Mouse (Mus musculus): ENCODE results near the gene D430042O09Rik.

DNA sequence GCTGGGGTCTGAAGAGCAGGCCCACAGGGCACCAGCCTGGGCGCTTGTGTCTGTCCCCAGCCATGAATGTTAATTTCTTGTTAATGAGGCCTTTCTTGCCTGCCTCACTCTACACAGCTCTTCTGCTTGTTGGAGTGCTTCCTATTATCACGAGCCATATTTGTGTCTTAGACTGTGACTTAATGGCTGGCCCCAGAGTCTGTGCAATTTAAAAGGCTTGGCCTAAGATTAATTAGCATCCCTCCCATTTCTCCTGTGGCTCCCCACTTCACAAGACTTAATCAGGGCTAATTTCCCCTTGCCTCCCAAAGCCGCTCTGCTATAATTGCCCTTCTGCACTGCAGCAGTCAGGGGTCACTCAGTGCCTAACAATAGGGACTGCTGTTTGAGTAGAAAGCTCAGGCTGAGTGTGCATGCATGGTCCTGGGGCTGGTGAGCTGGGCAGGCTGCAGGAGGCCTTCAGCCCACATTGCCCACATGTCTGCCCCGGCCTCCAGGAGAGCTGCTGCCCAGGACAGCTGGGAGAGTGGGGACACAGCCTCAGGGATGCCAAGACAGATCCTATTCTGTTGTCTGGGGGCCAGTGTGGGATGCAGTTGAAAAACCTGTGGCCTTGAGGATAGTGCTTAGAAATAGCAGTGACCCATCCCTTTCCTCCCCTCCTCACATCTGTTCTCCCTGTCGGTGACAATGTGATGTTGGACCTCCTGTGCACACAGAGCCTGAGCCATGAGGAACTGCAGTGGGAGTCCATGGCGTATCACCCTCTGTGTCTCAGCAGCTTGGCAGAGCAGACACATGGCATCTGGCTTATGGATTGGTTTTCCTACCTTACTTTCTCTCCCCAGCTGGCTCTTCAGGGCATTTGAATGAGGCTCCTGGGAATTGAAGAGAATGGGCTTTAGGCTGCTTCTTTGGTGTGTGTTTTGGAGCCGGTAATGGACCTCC is 55.5 kb downstream of the D430042O09Rik start:
- TF ChIP-seq EP300 (IDR thresholded peaks at IDR 0.05; ENCODE audit: low read length), result no peak
- no peak for TF ChIP-seq IRF4 (IDR thresholded peaks at IDR 0.05; ENCODE audit: low read depth, low read length)
- no peak for TF ChIP-seq POLR2AphosphoS2 (IDR thresholded peaks at IDR 0.05; ENCODE audit: low read depth, low read length)
- no peak for TF ChIP-seq RAD21 (IDR thresholded peaks at IDR 0.05; ENCODE audit: low read depth, low read length)
- no peak for TF ChIP-seq MEF2A (IDR thresholded peaks at IDR 0.05; ENCODE audit: borderline replicate concordance, low read depth, low read length)
- TF ChIP-seq NRF1 (IDR thresholded peaks at IDR 0.05; ENCODE audit: low read depth, low read length), result no peak
- no peak for TF ChIP-seq TBP (conservative IDR thresholded peaks at IDR 0.05; ENCODE audit: low read depth, low read length)
- no peak for TF ChIP-seq MAX (IDR thresholded peaks at IDR 0.05; ENCODE audit: low read length)
- no peak for TF ChIP-seq CHD1 (IDR thresholded peaks at IDR 0.05; ENCODE audit: low read depth, low read length)
- no peak for TF ChIP-seq CTCF (conservative IDR thresholded peaks at IDR 0.05 in 1 of 2, IDR thresholded peaks at IDR 0.05 in 1 of 2; ENCODE audit: low read depth in 2 of 2, low read length in 2 of 2)
- no peak for TF ChIP-seq E2F4 (IDR thresholded peaks at IDR 0.05; ENCODE audit: insufficient replicate concordance, low read depth, low read length)
